Mouse (Mus musculus): Measurements from ENCODE around the gene Rpl9-ps1. TPM values are rescaled to one million over a fixed set of nuclear protein-coding genes. Genes with fewer than 3 reads are reported as not detected.

Rpl9-ps1 gene
- total RNA-seq, 1 experiment from 2014 or later = not detected

GRCm38 (mm10) chr11:83619037-83619436 lies 26.4 kb downstream of the Rpl9-ps1 start:
- DNase-seq = no peak

- DNase-seq = no peak
These were observed 27.2 kb downstream of the Rpl9-ps1 start for GRCm38 (mm10) chr11:83618238-83618637.

GRCm38 (mm10) chr11:83616586-83616985 lies 28.8 kb downstream of the Rpl9-ps1 start:
- no peak for DNase-seq

- no peak for DNase-seq
These were observed 34.5 kb downstream of the Rpl9-ps1 start for GRCm38 (mm10) chr11:83610900-83611299.

GRCm38 (mm10) chr11:83606396-83606795 lies 39.0 kb downstream of the Rpl9-ps1 start:
- no peak for DNase-seq

GRCm38 (mm10) chr11:83605535-83605934 lies 39.9 kb downstream of the Rpl9-ps1 start:
- no peak for DNase-seq

GRCm38 (mm10) chr11:83604698-83605097 lies 40.7 kb downstream of the Rpl9-ps1 start:
- DNase-seq = no peak

- DNase-seq = no peak
These were observed 42.0 kb downstream of the Rpl9-ps1 start for GRCm38 (mm10) chr11:83603399-83603798.

GRCm38 (mm10) chr11:83600576-83600975 lies 44.8 kb downstream of the Rpl9-ps1 start:
- no peak for DNase-seq

GRCm38 (mm10) chr11:83598991-83599390 lies 46.4 kb downstream of the Rpl9-ps1 start:
- no peak for DNase-seq

- no peak for DNase-seq
These were observed 47.1 kb downstream of the Rpl9-ps1 start for GRCm38 (mm10) chr11:83598207-83598837.

- DNase-seq = no peak
These were observed 47.6 kb downstream of the Rpl9-ps1 start for GRCm38 (mm10) chr11:83597796-83598195.

GRCm38 (mm10) chr11:83595669-83596455 lies 49.6 kb downstream of the Rpl9-ps1 start:
- no peak for DNase-seq

Other genes with a start within 250 kb of the Rpl9-ps1 start
- 9.8 and 12.7 TPM in 2 replicates for gene Rasl10b, start 236.5 kb downstream of the Rpl9-ps1 start, total RNA-seq (2021)
- gene Gas2l2, start 216.2 kb downstream of the Rpl9-ps1 start, total RNA-seq (2021) = not detected in 2 replicates
- gene 1700020L24Rik, start 207.9 kb downstream of the Rpl9-ps1 start, total RNA-seq (2021) = 0.43 TPM in 1 of 2 replicates, not detected in the other
- gene Mmp28, start 182.6 kb downstream of the Rpl9-ps1 start, total RNA-seq (2021) = 6.7 and 8.0 TPM in 2 replicates
- gene Taf15, start 172.5 kb downstream of the Rpl9-ps1 start, total RNA-seq (2021) = 72.8 and 73.5 TPM in 2 replicates
- not detected in 2 replicates for gene Heatr9, start 123.4 kb downstream of the Rpl9-ps1 start, total RNA-seq (2021)
- gene Ccl5, start 115.1 kb downstream of the Rpl9-ps1 start, total RNA-seq (2021) = 0.88 TPM in 1 of 2 replicates, not detected in the other
- gene Ccl9, start 67.0 kb downstream of the Rpl9-ps1 start, total RNA-seq (2021) = 2.3 and 4.9 TPM in 2 replicates
- gene Ccl6, start 52.5 kb downstream of the Rpl9-ps1 start, total RNA-seq (2021) = 5.9 and 6.0 TPM in 2 replicates
- gene Ccl3, start 3.7 kb upstream of the Rpl9-ps1 start, total RNA-seq (2021) = 0.43 TPM in 1 of 2 replicates, not detected in the other
- not detected in 2 replicates for gene Ccl4, start 17.0 kb upstream of the Rpl9-ps1 start, total RNA-seq (2021)
- 0.88 TPM in 1 of 2 replicates, not detected in the other for gene Wfdc17, start 58.4 kb upstream of the Rpl9-ps1 start, total RNA-seq (2021)
- not detected in 2 replicates for gene Wfdc18, start 63.4 kb upstream of the Rpl9-ps1 start, total RNA-seq (2021)
- gene Wfdc21, start 101.3 kb upstream of the Rpl9-ps1 start, total RNA-seq (2021) = not detected in 2 replicates
- 17.0 and 17.1 TPM in 2 replicates for gene Heatr6, start 108.1 kb upstream of the Rpl9-ps1 start, total RNA-seq (2021)
- 0.24 TPM in 1 of 2 replicates, not detected in the other for gene Hnf1b, start 204.4 kb upstream of the Rpl9-ps1 start, total RNA-seq (2021)